Mouse (Mus musculus): ENCODE measurements at regions not wholly inside any gene's neighbourhood (a gene's known extent, or its start where the extent isn't known, plus 50 kb on each side); places are given as distances from the start of the nearest gene placed in this dataset.

GRCm38 (mm10) chr9:74531986-74532385 is 329.7 kb upstream of the Onecut1 start:
- TF ChIP-seq CTCF (IDR thresholded peaks at IDR 0.05) = no peak
- no peak for TF ChIP-seq EP300 (IDR thresholded peaks at IDR 0.05; ENCODE audit: insufficient read depth, low read depth, low read length)
- no peak for TF ChIP-seq POLR2A (IDR thresholded peaks at IDR 0.05; ENCODE audit: insufficient read depth, low read depth, low read length)

Data from heart, adult 2 months (tissue).